Mouse (Mus musculus): ENCODE measurements around the gene Lrrc42. TPM values are rescaled to one million over a fixed set of nuclear protein-coding genes. Genes with fewer than 3 reads are reported as not detected.

Gene Lrrc42
- 10 to 100 TPM; 33.9 to 38.2 TPM for total RNA-seq (2021)

- peak; percentile 90 to 96 for DNase-seq (ENCODE audit: extremely low spot score in 1 of 2, low spot score in 2 of 2)
- intact Hi-C loops (cut with DNase I), result loop anchor here (1.0 kb wide), 1 partner anchor 61 kb away; the partner anchor contains the start of gene Yipf1
Observed at GRCm38 (mm10) chr4:107253125-107254091, at the start of gene Lrrc42, which contains the start of gene Hspb11. TSS of gene Lrrc42 (minus strand) at chr4:107253532. TSS of gene Hspb11 (plus strand) at chr4:107253593.

DNA sequence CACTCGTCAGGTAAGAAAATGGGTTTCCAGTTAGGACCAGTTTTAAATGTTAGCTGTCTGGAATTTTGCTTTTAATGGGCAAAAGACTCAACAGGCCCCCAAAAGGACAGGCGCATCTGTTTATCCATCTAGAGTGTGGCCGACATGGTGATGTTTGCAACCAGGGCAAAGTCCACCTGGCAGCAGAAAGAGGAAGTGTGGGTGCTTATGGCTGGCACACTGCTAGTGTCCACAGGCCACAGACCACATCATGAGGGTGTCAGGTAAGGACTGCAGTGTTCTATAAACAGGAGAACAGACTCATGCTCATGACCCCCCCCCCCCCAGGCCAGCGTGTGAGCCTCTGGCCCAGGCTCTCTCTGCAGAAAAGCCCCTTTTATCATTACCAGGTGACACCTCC, 49.5 kb upstream of the Lrrc42 start:
- DNase-seq (ENCODE audit: extremely low spot score in 1 of 2, low spot score in 2 of 2), result no peak
- intact Hi-C loops (cut with DNase I), result no loop called here

DNA sequence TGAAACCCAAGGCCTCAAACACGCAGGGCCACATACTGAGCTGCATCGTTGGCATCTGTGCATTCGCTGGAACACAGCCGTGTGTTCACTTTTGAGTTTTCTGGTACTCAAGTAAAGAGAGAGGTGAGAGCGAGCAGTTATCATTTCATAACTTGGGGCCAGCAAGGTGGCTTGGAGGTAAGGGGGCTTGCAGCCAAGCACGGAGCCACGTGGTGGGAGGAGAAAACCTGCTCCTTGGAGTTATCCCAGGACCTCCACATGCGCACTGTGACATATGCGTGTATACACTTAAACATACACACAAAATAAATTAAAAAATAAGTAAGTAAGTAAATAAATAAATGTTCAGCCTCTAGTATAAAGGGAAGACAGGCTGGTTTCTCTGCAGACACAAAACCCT, 48.9 kb upstream of the Lrrc42 start:
- intact Hi-C loops (cut with DNase I), result no loop called here
- DNase-seq (ENCODE audit: extremely low spot score in 1 of 2, low spot score in 2 of 2), result no peak

DNA sequence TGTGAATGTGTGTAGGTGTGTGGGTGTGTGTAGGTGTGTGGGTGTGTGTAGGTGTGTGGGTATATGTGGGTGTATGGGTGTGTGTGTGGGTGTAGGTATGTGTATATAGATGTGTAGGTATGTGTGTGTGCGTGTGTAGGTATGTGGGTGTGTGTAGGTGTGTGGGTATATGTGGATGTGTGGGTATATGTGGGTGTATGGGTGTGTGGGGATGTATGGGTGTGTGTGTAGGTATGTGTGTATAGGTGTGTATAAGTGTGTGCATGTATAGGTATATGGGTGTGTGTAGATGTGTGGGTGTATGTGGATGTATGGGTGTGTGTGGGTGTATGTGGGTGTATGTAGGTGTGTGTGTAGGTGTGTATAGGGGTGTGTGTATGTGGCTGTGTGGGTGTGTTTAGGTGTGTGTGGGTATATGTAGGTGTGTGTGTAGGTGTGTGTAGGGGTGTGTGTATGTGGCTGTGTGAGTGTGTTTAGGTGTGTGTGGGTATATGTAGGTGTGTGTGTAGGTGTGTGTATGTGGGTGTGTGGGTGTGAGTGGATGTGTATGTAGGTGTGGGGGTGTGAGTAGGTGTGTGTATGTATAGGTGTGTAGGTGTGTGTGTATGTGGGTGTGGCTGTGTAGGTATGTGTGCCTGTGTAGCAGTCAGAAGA, 47.7 kb upstream of the Lrrc42 start:
- no peak for DNase-seq (ENCODE audit: extremely low spot score in 1 of 2, low spot score in 2 of 2)
- intact Hi-C loops (cut with DNase I), result no loop called here

- no peak for DNase-seq (ENCODE audit: extremely low spot score in 1 of 2, low spot score in 2 of 2)
- intact Hi-C loops (cut with DNase I), result no loop called here
Observed at GRCm38 (mm10) chr4:107300371-107300770, 47.0 kb upstream of the Lrrc42 start.

DNA sequence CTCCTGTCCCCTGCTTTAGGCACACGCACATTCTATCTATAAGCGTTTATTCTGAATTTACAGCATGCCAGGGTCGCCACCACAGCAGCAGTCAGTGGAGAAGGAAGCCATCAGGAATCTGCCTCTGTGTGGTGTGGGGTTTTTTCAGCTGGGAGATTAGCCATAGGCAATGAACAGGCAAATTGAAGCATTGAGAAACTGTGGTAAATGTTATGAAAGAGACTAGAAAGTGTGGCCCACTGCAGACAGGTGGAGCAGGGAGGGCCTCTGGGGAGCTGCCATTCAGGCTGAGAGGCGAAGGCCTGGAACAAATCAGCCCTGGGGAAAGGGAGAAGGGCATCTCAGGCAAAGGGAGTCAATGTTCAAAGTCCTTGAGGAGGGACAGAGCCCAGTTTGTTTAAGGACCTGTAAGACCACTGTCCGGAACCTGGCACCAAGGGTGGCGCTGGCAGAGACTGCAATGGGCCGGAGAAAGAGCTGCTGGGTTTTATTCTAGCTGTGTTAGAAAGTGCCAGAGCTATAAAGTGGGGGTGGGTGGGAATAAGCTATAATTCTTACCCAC, 46.5 kb upstream of the Lrrc42 start:
- DNase-seq (ENCODE audit: extremely low spot score in 1 of 2, low spot score in 2 of 2), result no peak
- intact Hi-C loops (cut with DNase I), result no loop called here

- intact Hi-C loops (cut with DNase I), result no loop called here
- no peak for DNase-seq (ENCODE audit: extremely low spot score in 1 of 2, low spot score in 2 of 2)
Observed at GRCm38 (mm10) chr4:107298071-107298606, 44.8 kb upstream of the Lrrc42 start.

- intact Hi-C loops (cut with DNase I), result no loop called here
- DNase-seq (ENCODE audit: extremely low spot score in 1 of 2, low spot score in 2 of 2), result no peak
Observed at GRCm38 (mm10) chr4:107292273-107292662, 38.9 kb upstream of the Lrrc42 start.

GRCm38 (mm10) chr4:107291611-107292272, 38.4 kb upstream of the Lrrc42 start:
- intact Hi-C loops (cut with DNase I), result no loop called here
- peak in 1 of 2 experiments; percentile 17 for DNase-seq (ENCODE audit: extremely low spot score in 1 of 2, low spot score in 2 of 2)

DNA sequence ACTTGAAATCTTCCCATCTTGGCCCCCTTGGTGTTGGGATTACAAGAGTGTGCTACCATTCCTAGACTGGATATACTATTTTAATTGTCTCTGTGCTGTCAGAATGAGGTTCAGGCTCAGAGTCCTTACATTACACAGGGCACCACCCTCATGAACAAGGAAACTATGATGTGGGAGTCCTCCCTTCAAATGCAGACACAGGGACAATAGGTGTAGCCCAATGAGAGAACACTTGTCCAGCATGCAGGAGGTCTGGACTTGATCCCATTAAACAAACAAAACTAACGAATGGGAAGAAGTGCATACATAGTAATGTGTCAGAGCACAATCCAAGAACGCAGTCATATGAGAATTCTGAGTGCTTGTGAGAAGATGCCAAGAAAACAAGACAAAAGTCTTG, 34.2 kb upstream of the Lrrc42 start:
- intact Hi-C loops (cut with DNase I), result no loop called here

GRCm38 (mm10) chr4:107286386-107286785, 33.1 kb upstream of the Lrrc42 start:
- intact Hi-C loops (cut with DNase I), result no loop called here
- no peak for DNase-seq (ENCODE audit: extremely low spot score in 1 of 2, low spot score in 2 of 2)

More for the DNA sequence above, 34.2 kb upstream of the Lrrc42 start:
- DNase-seq (ENCODE audit: extremely low spot score in 1 of 2, low spot score in 2 of 2), result no peak

GRCm38 (mm10) chr4:107285446-107286200, 32.3 kb upstream of the Lrrc42 start:
- intact Hi-C loops (cut with DNase I), result no loop called here
- no peak for DNase-seq (ENCODE audit: extremely low spot score in 1 of 2, low spot score in 2 of 2)

DNA sequence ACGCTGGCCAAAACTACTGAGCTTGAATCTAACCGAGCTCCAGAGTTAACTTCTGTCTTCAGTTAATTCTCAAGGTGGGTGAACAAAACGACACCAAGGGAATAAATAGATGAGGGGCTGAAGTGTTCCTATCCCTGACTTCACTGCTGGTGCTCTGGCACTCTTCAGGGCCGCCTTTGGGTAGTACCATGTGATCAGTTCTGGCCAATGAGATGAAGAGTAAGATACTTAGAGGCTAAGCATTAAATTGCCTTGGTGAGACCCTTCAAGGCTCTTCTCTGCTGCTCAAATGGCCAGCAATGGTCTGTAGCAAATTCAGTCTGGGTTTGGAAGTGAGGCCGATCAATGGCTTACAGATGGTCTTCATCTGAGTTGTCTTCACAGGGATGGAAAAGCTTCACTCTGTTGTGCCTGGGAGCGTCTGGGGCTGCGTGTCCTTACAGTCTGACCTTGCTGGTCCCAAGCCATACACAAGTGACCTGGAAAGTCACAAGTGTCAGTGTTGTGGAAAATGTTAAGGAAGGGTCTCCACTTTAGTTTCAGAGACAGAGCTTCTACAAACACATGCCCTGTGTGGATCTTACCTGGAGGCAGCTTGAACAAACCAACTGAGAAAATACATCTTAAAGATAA, 27.6 kb upstream of the Lrrc42 start:
- no peak for DNase-seq (ENCODE audit: extremely low spot score in 1 of 2, low spot score in 2 of 2)
- intact Hi-C loops (cut with DNase I), result no loop called here

DNA sequence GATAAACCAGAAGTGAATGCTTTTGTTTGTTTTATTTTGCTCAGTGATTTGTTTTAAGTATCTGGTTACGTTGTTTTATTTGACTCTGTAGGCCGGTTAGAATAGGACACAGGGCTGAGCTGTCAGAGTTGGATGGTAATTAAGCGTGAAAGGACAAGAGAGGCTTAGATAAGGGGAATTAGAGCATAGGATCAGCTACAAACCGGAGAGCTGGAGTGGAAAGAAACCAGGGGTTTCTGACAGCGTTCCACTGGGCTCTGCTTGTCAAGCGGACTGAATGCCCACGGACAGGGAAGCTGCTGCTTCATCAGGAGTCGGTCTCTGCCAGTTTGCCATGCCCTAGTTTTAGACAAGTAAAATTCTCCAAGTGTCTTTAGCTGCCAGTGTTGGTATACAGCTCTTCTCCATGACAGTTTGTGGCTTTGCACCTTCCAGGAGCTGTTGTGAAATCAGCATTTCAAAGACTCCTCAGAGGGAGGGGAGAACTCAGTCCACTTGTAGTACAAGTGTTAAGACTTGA, 24.9 kb upstream of the Lrrc42 start:
- DNase-seq (ENCODE audit: extremely low spot score in 1 of 2, low spot score in 2 of 2), result no peak

GRCm38 (mm10) chr4:107274511-107274910, 21.2 kb upstream of the Lrrc42 start:
- no peak for DNase-seq (ENCODE audit: extremely low spot score in 1 of 2, low spot score in 2 of 2)
- intact Hi-C loops (cut with DNase I), result no loop called here

More for the DNA sequence above, 24.9 kb upstream of the Lrrc42 start:
- intact Hi-C loops (cut with DNase I), result no loop called here

GRCm38 (mm10) chr4:107273683-107274082, 20.4 kb upstream of the Lrrc42 start:
- intact Hi-C loops (cut with DNase I), result no loop called here
- DNase-seq (ENCODE audit: extremely low spot score in 1 of 2, low spot score in 2 of 2), result no peak

DNA sequence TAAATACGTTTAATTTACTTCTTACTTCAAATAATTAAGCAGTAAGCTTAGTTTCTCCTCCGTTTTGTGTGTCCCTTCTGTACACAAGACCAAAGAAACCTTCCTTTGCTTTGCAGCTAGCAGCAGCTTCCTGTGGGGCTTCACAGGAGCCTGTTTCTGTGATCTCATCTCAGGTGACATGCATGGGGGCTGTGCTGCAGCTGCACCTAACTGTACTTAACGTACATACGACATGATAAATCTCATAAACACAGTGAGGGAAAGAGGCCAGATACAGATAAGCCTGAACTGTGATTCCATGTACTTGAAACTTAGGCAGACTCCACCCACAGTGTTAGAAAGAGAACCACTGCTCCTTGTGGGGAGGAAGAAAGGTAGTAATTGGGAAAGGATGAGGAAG, 6.7 kb upstream of the Lrrc42 start:
- intact Hi-C loops (cut with DNase I), result no loop called here
- no peak for DNase-seq (ENCODE audit: extremely low spot score in 1 of 2, low spot score in 2 of 2)
